Mouse (Mus musculus) lung, embryonic 15.5 days (tissue): ENCODE measurements around the gene Olfr1261. TPM values are rescaled to one million over a fixed set of nuclear protein-coding genes. Genes with fewer than 3 reads are reported as not detected.

Experiments
- ATAC-seq: fragments of 200-750 bp; cut with Nextera tagmentation; 2 replicates; pipeline ENCODE4 v1.8.0; 2017; ENCODE audit warnings: moderate number of reproducible peaks, borderline replicate concordance; ENCODE audit not compliant: low FRiP score, low TSS enrichment; ENCODE audit errors: extremely low read depth
- H3K27ac ChIP-seq: fragments of 300-500 bp; sonication (generic); 2 replicates; pipeline ENCODE4 v1.5.1; 2015; ENCODE audit warnings: moderate library complexity, mild to moderate bottlenecking, inconsistent platforms
- H3K27me3 ChIP-seq: fragments of 300-500 bp; sonication (generic); 2 replicates; pipeline ENCODE4 v1.6.1; 2015; ENCODE audit warnings: inconsistent platforms
- H3K36me3 ChIP-seq: fragments of 300-500 bp; sonication (generic); 2 replicates; pipeline ENCODE4 v1.6.1; 2015; ENCODE audit warnings: inconsistent platforms
- H3K4me1 ChIP-seq: fragments of 300-500 bp; sonication (generic); 2 replicates; pipeline ENCODE4 v1.6.1; 2015; ENCODE audit warnings: inconsistent platforms
- H3K4me2 ChIP-seq: fragments of 300-500 bp; sonication (generic); 2 replicates; pipeline ENCODE4 v1.6.1; 2015; ENCODE audit warnings: inconsistent platforms, mild to moderate bottlenecking, moderate library complexity
- H3K4me3 ChIP-seq: fragments of 300-500 bp; sonication (generic); 2 replicates; pipeline ENCODE4 v1.5.1; 2015; ENCODE audit warnings: mild to moderate bottlenecking, inconsistent platforms
- H3K9ac ChIP-seq: fragments of 300-500 bp; sonication (generic); 2 replicates; pipeline ENCODE4 v1.6.1; 2015; ENCODE audit warnings: inconsistent platforms
- H3K9me3 ChIP-seq: fragments of 300-500 bp; sonication (generic); 2 replicates; pipeline ENCODE4 v1.6.1; 2016; ENCODE audit warnings: inconsistent platforms
- WGBS: fragments of 180-500 bp; shearing (Covaris S2); methylation state at CpG from one replicate; pipeline ENCODE4 v1.1.7; 2015; 5-methylcytosine and 5-hydroxymethylcytosine counted together
- polyA plus RNA-seq: library from polyadenylated mRNA; unstranded; fragments of >200 nt; fragmentation: Nextera tagmentation; extraction: Ambion mirVana; gene quantifications from 2 replicates; pipeline ENCODE4 v1.2.1, GENCODE M21; 2015

Olfr1261 gene
- not detected in 2 replicates for polyA plus RNA-seq

GRCm38 (mm10) chr2:89990921-89991320, at the start of gene Olfr1261:
Olfr1261 (plus strand) TSS chr2:89991221.
- no peak for ATAC-seq
- no peak within 1 kb of the TSS for H3K27ac ChIP-seq
- H3K36me3 ChIP-seq = no peaks in the 10 kb centered on the region
- H3K4me2 ChIP-seq = no peak within 1 kb of the TSS
- no peaks in the 10 kb centered on the region for H3K9me3 ChIP-seq
- no peaks in the 10 kb centered on the region for H3K4me1 ChIP-seq
- H3K9ac ChIP-seq = no peak within 1 kb of the TSS
- H3K27me3 ChIP-seq = no peaks in the 10 kb centered on the region
- H3K4me3 ChIP-seq = no peak within 1 kb of the TSS

DNA sequence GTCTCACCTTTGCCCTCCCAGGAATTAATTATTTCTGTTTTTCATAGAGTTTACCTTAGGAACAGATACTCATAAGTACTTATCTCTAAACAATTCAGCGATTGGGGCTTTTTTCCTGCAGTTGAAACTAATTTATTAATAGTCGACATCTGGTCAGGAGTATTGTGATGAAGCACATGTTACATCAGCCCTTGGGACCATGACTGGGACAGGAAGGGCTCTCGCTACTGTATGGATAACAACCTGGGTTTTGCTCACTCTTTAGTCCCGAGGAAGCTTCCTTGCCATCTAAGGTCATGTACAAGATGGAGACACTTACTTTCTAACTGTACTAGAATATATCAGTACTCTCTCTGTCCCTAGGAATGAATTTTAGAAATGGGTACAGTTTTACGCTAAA, 42.5 kb upstream of the Olfr1261 start, which contains the start of gene Olfr1259:
Gene Olfr1259 (minus strand): TSS at position 101 of the 400 bp plus-strand sequence.
- Histone ChIP-seq H3K27ac (no peak within 1 kb of the TSS), H3K9me3 (no peaks in the 10 kb centered on the region), H3K4me2 (no peak within 1 kb of the TSS), H3K36me3 (no peaks in the 10 kb centered on the region), H3K27me3 (no peaks in the 10 kb centered on the region), H3K9ac (no peak within 1 kb of the TSS), H3K4me3 (no peak within 1 kb of the TSS), H3K4me1 (no peaks in the 10 kb centered on the region)
- WGBS = 79% methylated on average over 5 of the region's 5 CpGs
- no peak for ATAC-seq

GRCm38 (mm10) chr2:89974184-89974583, 16.8 kb upstream of the Olfr1261 start, which contains the start of gene Olfr1260:
Olfr1260 (plus strand) TSS chr2:89974340.
- Histone ChIP-seq H3K27me3 (no peaks in the 10 kb centered on the region), H3K9me3 (no peaks in the 10 kb centered on the region), H3K4me3 (no peak within 1 kb of the TSS), H3K36me3 (no peaks in the 10 kb centered on the region), H3K4me1 (no peaks in the 10 kb centered on the region), H3K27ac (no peak within 1 kb of the TSS), H3K9ac (no peak within 1 kb of the TSS), H3K4me2 (no peak within 1 kb of the TSS)
- no peak for ATAC-seq
- 35% methylated on average over 2 of the region's 2 CpGs for WGBS

- 77% methylated on average over 2 of the region's 2 CpGs for WGBS
- Histone ChIP-seq H3K27me3 (no peaks in the 10 kb centered on the region), H3K9ac (no peak overlapping the region), H3K36me3 (no peaks in the 10 kb centered on the region), H3K9me3 (no peaks in the 10 kb centered on the region), H3K4me3 (no peak overlapping the region), H3K4me2 (no peak overlapping the region), H3K4me1 (no peaks in the 10 kb centered on the region), H3K27ac (no peak overlapping the region)
- ATAC-seq = no peak
These were observed 13.3 kb upstream of the Olfr1261 start for GRCm38 (mm10) chr2:89977709-89978108.

DNA sequence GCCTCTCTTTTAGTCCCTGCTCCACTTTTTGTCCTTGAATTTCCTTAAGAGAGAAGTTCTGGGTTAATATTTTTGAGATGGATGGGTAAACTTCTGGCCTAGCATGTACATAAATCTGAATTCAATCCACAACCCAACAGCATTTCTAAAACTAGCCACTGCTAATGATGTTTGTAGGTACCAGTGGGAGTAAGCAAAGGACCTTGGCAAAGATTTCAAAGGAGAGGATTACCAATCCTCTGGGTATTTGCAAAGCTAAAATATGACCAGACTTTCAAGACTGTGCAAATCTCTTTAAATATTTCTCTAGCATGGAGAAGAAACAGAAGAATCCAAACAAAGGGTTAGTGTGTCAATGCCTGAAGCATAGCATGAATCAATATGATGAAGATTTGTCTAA, 8.8 kb downstream of the Olfr1261 start, which contains the start of gene Olfr1262:
Gene Olfr1262 (plus strand): TSS at position 301 of the 400 bp plus-strand sequence.
- Histone ChIP-seq H3K4me2 (no peak within 1 kb of the TSS), H3K9me3 (no peaks in the 10 kb centered on the region), H3K9ac (no peak within 1 kb of the TSS), H3K27ac (no peak within 1 kb of the TSS), H3K4me3 (no peak within 1 kb of the TSS), H3K4me1 (no peaks in the 10 kb centered on the region), H3K27me3 (no peaks in the 10 kb centered on the region), H3K36me3 (no peaks in the 10 kb centered on the region)
- no peak for ATAC-seq

DNA sequence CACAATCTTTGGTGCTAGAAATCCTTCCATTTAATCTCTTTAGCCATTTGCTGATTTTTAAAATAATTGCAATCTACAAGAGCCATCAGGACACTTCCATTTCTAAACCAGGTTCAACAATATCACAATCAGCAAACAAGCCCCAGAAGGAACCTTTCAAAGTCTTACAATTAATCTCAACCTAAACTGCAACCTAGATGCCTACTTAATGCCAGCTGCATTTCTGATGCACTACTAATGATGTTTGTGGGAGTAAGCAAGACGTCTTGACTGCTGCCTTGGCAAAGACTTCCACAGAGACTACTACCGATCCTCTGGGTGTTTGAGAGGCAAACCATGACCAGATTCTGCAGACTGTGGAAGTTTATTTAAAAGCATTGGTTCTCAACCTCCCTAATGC, 20.8 kb downstream of the Olfr1261 start, which contains the start of gene Olfr1263:
Gene Olfr1263 (plus strand): TSS at position 301 of the 400 bp plus-strand sequence.
- 72% methylated on average over 2 of the region's 2 CpGs for WGBS
- Histone ChIP-seq H3K36me3 (no peaks in the 10 kb centered on the region), H3K27me3 (no peaks in the 10 kb centered on the region)

DNA sequence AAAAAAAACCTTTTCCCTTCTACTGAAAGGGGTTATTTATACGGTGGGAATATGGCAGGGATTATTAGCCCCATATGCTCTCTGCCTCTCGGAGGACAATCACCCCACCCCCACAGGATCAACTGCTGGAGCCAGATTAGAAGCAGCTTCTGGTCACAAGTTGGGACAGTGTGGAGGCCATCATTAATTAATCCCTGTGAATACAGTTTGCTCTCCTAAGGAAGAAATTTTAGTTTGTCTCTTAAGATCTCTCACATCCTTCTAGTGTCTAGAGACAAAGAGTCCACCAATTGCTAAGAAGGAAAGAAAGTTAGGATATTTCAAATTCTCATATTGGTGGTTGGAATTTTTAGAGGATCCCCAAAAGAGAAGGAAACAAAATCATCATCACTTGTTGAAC, 34.5 kb downstream of the Olfr1261 start, which contains the start of gene Olfr1264:
Gene Olfr1264 (minus strand): TSS at position 101 of the 400 bp plus-strand sequence.
- no peak within 1 kb of the TSS for H3K9ac ChIP-seq
- H3K27ac ChIP-seq = no peak within 1 kb of the TSS
- H3K4me2 ChIP-seq = no peak within 1 kb of the TSS
- H3K4me3 ChIP-seq = no peak within 1 kb of the TSS
- no peaks in the 10 kb centered on the region for H3K36me3 ChIP-seq
- 78% methylated on average over 2 of the region's 2 CpGs for WGBS
- H3K4me1 ChIP-seq = no peaks in the 10 kb centered on the region
- no peak for ATAC-seq
- H3K27me3 ChIP-seq = no peaks in the 10 kb centered on the region
- no peaks in the 10 kb centered on the region for H3K9me3 ChIP-seq

More for the DNA sequence above, 20.8 kb downstream of the Olfr1261 start, which contains the start of gene Olfr1263:
- no peaks in the 10 kb centered on the region for H3K9me3 ChIP-seq
- no peak within 1 kb of the TSS for H3K4me2 ChIP-seq
- no peak within 1 kb of the TSS for H3K4me3 ChIP-seq
- no peak for ATAC-seq
- no peaks in the 10 kb centered on the region for H3K4me1 ChIP-seq
- no peak within 1 kb of the TSS for H3K9ac ChIP-seq
- H3K27ac ChIP-seq = no peak within 1 kb of the TSS

- no peaks in the 10 kb centered on the region for H3K36me3 ChIP-seq
- H3K4me2 ChIP-seq = no peak within 1 kb of the TSS
- no peak for ATAC-seq
- no peaks in the 10 kb centered on the region for H3K27me3 ChIP-seq
- H3K27ac ChIP-seq = no peak within 1 kb of the TSS
- H3K4me1 ChIP-seq = no peaks in the 10 kb centered on the region
- H3K9ac ChIP-seq = no peak within 1 kb of the TSS
- no peak within 1 kb of the TSS for H3K4me3 ChIP-seq
- H3K9me3 ChIP-seq = no peaks in the 10 kb centered on the region
These were observed 44.0 kb downstream of the Olfr1261 start, which contains the start of gene Olfr1265 for GRCm38 (mm10) chr2:90035037-90035436. Olfr1265 (plus strand) TSS chr2:90035337.

Other genes with a start within 250 kb of the Olfr1261 start
- not detected in 2 replicates for gene Olfr1253, start 234.1 kb upstream of the Olfr1261 start, polyA plus RNA-seq
- not detected in 2 replicates for gene Olfr1254, start 197.6 kb upstream of the Olfr1261 start, polyA plus RNA-seq
- gene Olfr1255, start 179.2 kb upstream of the Olfr1261 start, polyA plus RNA-seq = not detected in 2 replicates
- gene Olfr1256, start 149.7 kb upstream of the Olfr1261 start, polyA plus RNA-seq = not detected in 2 replicates
- not detected in 2 replicates for gene Olfr48, start 143.0 kb upstream of the Olfr1261 start, polyA plus RNA-seq
- gene Olfr1257, start 112.8 kb upstream of the Olfr1261 start, polyA plus RNA-seq = not detected in 2 replicates
- gene Olfr1258, start 63.9 kb upstream of the Olfr1261 start, polyA plus RNA-seq = not detected in 2 replicates
- gene Olfr1259, start 42.6 kb upstream of the Olfr1261 start, polyA plus RNA-seq = not detected in 2 replicates
- not detected in 2 replicates for gene Olfr1260, start 16.9 kb upstream of the Olfr1261 start, polyA plus RNA-seq
- not detected in 2 replicates for gene Olfr1262, start 8.9 kb downstream of the Olfr1261 start, polyA plus RNA-seq
- gene Olfr1263, start 20.9 kb downstream of the Olfr1261 start, polyA plus RNA-seq = not detected in 2 replicates
- not detected in 2 replicates for gene Olfr1264, start 34.4 kb downstream of the Olfr1261 start, polyA plus RNA-seq
- gene Olfr1265, start 44.1 kb downstream of the Olfr1261 start, polyA plus RNA-seq = not detected in 2 replicates
- gene Olfr140, start 72.4 kb downstream of the Olfr1261 start, polyA plus RNA-seq = not detected in 2 replicates
- gene Olfr1269, start 130.2 kb downstream of the Olfr1261 start, polyA plus RNA-seq = not detected in 2 replicates
- not detected in 2 replicates for gene Olfr32, start 151.1 kb downstream of the Olfr1261 start, polyA plus RNA-seq
- gene Olfr1270, start 161.9 kb downstream of the Olfr1261 start, polyA plus RNA-seq = not detected in 2 replicates
- gene Olfr1506, start 233.3 kb downstream of the Olfr1261 start, polyA plus RNA-seq = not detected in 2 replicates